Mouse (Mus musculus): ENCODE measurements around the gene Nudt11.

The Nudt11 gene

GRCm38 (mm10) chrX:6047066-6047935, at the start of gene Nudt11:
Nudt11 (plus strand) TSS chrX:6047453.
- DNase-seq (ENCODE audit: inconsistent age in 2 of 2, low spot score in 1 of 2), result peak; percentile 7 to 49

- peak; percentile 2 to 59 for DNase-seq (ENCODE audit: inconsistent age in 2 of 2, low spot score in 1 of 2)
Observed at GRCm38 (mm10) chrX:6047936-6048614, 822 bp downstream of the Nudt11 start.

DNA sequence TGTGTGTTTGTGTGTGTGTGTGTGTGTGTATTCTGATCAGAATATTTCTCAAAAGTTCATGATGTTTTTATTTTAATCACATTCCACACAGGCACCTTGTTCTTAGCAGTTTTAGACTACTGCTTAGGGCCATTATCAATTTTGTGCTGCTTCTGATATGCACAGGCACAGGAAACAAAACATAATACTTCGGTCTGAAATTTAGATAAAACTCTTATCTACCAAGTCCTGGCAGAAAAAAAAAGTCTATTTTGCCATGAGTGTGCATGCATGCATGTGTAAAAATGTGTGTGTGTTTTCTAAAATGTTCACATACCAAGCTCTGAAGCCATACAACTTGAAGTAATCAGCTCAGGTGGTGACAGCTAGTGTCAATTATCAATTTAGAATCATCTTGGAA, 14.3 kb downstream of the Nudt11 start:
- DNase-seq (ENCODE audit: inconsistent age in 2 of 2, low spot score in 1 of 2), result no peak

GRCm38 (mm10) chrX:6082954-6083680, 35.9 kb downstream of the Nudt11 start, which contains the start of gene AU022751:
AU022751 (minus strand) TSS chrX:6083419.
- no peak for DNase-seq (ENCODE audit: inconsistent age in 2 of 2, low spot score in 1 of 2)

DNA sequence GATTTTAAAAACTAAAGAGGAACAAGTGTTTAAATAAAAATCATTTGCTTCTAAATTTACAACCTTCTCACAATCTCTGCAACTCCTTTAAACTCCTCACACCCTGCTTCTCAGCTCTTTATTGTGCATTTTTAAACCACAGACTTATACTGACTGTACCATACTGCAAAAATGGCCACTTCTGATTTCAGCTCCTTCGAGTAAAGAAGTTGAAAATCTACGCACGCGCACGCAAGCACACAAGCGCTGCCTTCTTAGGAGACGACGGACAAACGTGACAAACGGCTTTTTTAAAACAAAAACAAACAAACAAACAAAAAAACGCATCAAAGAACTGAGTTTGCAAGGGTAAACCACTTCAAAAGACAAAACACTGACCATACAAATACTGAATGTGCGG, 44.3 kb downstream of the Nudt11 start:
- DNase-seq (ENCODE audit: inconsistent age in 2 of 2, low spot score in 1 of 2), result no peak

- peak; percentile 29 to 79 for DNase-seq (ENCODE audit: inconsistent age in 2 of 2, low spot score in 1 of 2)
Observed at GRCm38 (mm10) chrX:6091996-6092757, 44.9 kb downstream of the Nudt11 start.
